Mouse (Mus musculus): ENCODE results near the gene Prdm2.

Prdm2 gene

GRCm38 (mm10) chr4:143183141-143183540 is 29.7 kb downstream of the Prdm2 start:
- Histone ChIP-seq H3K4me1 (replicated peaks; ENCODE audit: low read depth, low read length) (peaks cover 23% of the 10 kb centered on the region), H3K4me3 (replicated peaks; ENCODE audit: low read length) (no peak overlapping the region), H3K9me3 (ENCODE audit: low read length) (no peaks in the 10 kb centered on the region), H3K36me3 (ENCODE audit: insufficient read depth, low read length) (peaks cover 19% of the 10 kb centered on the region), H3K27me3 (ENCODE audit: insufficient read depth, low read length) (no peaks in the 10 kb centered on the region)
- no peak for TF ChIP-seq NANOG (IDR thresholded peaks at IDR 0.05; ENCODE audit: borderline replicate concordance, low read length)
- TF ChIP-seq POU5F1 (IDR thresholded peaks at IDR 0.05; ENCODE audit: borderline replicate concordance, low read length) = no peak
- TF ChIP-seq CTCF (conservative IDR thresholded peaks at IDR 0.05; ENCODE audit: low read length) = no peak

- no peaks in the 10 kb centered on the region for H3K9me3 ChIP-seq (ENCODE audit: low read length)
- H3K27me3 ChIP-seq (ENCODE audit: insufficient read depth, low read length) = no peaks in the 10 kb centered on the region
- TF ChIP-seq CTCF (conservative IDR thresholded peaks at IDR 0.05; ENCODE audit: low read length) (no peak), NANOG (IDR thresholded peaks at IDR 0.05; ENCODE audit: borderline replicate concordance, low read length) (no peak), POU5F1 (IDR thresholded peaks at IDR 0.05; ENCODE audit: borderline replicate concordance, low read length) (no peak)
- H3K4me3 ChIP-seq (replicated peaks; ENCODE audit: low read length) = no peak overlapping the region
- H3K4me1 ChIP-seq (replicated peaks; ENCODE audit: low read depth, low read length) = peaks cover 16% of the 10 kb centered on the region
- 0 out of 2 replicates have a peak, but pooled peaks cover 11% of the 10 kb centered on the region for H3K36me3 ChIP-seq (ENCODE audit: insufficient read depth, low read length)
Measured at GRCm38 (mm10) chr4:143180731-143181130, 32.1 kb downstream of the Prdm2 start.

GRCm38 (mm10) chr4:143171600-143172290 is 41.0 kb downstream of the Prdm2 start:
- TF ChIP-seq CTCF (conservative IDR thresholded peaks at IDR 0.05; ENCODE audit: low read length) (no peak), POU5F1 (IDR thresholded peaks at IDR 0.05; ENCODE audit: borderline replicate concordance, low read length) (no peak), NANOG (IDR thresholded peaks at IDR 0.05; ENCODE audit: borderline replicate concordance, low read length) (no peak)
- H3K4me3 ChIP-seq (replicated peaks; ENCODE audit: low read length) = no peak overlapping the region
- H3K27me3 ChIP-seq (ENCODE audit: insufficient read depth, low read length) = no peaks in the 10 kb centered on the region
- no peaks in the 10 kb centered on the region for H3K4me1 ChIP-seq (replicated peaks; ENCODE audit: low read depth, low read length)
- no peaks in the 10 kb centered on the region for H3K9me3 ChIP-seq (ENCODE audit: low read length)
- peaks cover 23% of the 10 kb centered on the region for H3K36me3 ChIP-seq (ENCODE audit: insufficient read depth, low read length)

- peaks cover 23% of the 10 kb centered on the region for H3K36me3 ChIP-seq (ENCODE audit: insufficient read depth, low read length)
- H3K4me1 ChIP-seq (replicated peaks; ENCODE audit: low read depth, low read length) = peaks cover 3% of the 10 kb centered on the region; the same call in 1 of the 2 replicates
- H3K4me3 ChIP-seq (replicated peaks; ENCODE audit: low read length) = no peak overlapping the region
- TF ChIP-seq NANOG (IDR thresholded peaks at IDR 0.05; ENCODE audit: borderline replicate concordance, low read length) = no peak
- TF ChIP-seq CTCF (conservative IDR thresholded peaks at IDR 0.05; ENCODE audit: low read length) = no peak
- TF ChIP-seq POU5F1 (IDR thresholded peaks at IDR 0.05; ENCODE audit: borderline replicate concordance, low read length) = no peak
- H3K27me3 ChIP-seq (ENCODE audit: insufficient read depth, low read length) = no peaks in the 10 kb centered on the region
- no peaks in the 10 kb centered on the region for H3K9me3 ChIP-seq (ENCODE audit: low read length)
Measured at GRCm38 (mm10) chr4:143170290-143170689, 42.5 kb downstream of the Prdm2 start.

- Histone ChIP-seq H3K9me3 (ENCODE audit: low read length) (no peaks in the 10 kb centered on the region), H3K27me3 (ENCODE audit: insufficient read depth, low read length) (no peaks in the 10 kb centered on the region), H3K4me1 (replicated peaks; ENCODE audit: low read depth, low read length) (peaks cover 3% of the 10 kb centered on the region; the same call in 1 of the 2 replicates), H3K4me3 (replicated peaks; ENCODE audit: low read length) (no peak overlapping the region), H3K36me3 (ENCODE audit: insufficient read depth, low read length) (peaks cover 26% of the 10 kb centered on the region)
- TF ChIP-seq NANOG (IDR thresholded peaks at IDR 0.05; ENCODE audit: borderline replicate concordance, low read length) = no peak
- TF ChIP-seq POU5F1 (IDR thresholded peaks at IDR 0.05; ENCODE audit: borderline replicate concordance, low read length) = no peak
- no peak for TF ChIP-seq CTCF (conservative IDR thresholded peaks at IDR 0.05; ENCODE audit: low read length)
Measured at GRCm38 (mm10) chr4:143168093-143168492, 44.7 kb downstream of the Prdm2 start.

GRCm38 (mm10) chr4:143161619-143162479 is 50.9 kb downstream of the Prdm2 start:
- peaks cover 25% of the 10 kb centered on the region for H3K36me3 ChIP-seq (ENCODE audit: insufficient read depth, low read length)
- TF ChIP-seq POU5F1 (IDR thresholded peaks at IDR 0.05; ENCODE audit: borderline replicate concordance, low read length) (no peak), CTCF (conservative IDR thresholded peaks at IDR 0.05; ENCODE audit: low read length) (no peak), NANOG (IDR thresholded peaks at IDR 0.05; ENCODE audit: borderline replicate concordance, low read length) (no peak)
- H3K9me3 ChIP-seq (ENCODE audit: low read length) = no peaks in the 10 kb centered on the region
- H3K4me3 ChIP-seq (replicated peaks; ENCODE audit: low read length) = peak overlapping the region; percentile 92
- H3K27me3 ChIP-seq (ENCODE audit: insufficient read depth, low read length) = no peaks in the 10 kb centered on the region
- peaks cover 42% of the 10 kb centered on the region for H3K4me1 ChIP-seq (replicated peaks; ENCODE audit: low read depth, low read length)

GRCm38 (mm10) chr4:143160826-143161225 is 52.0 kb downstream of the Prdm2 start:
- Histone ChIP-seq H3K9me3 (ENCODE audit: low read length) (no peaks in the 10 kb centered on the region), H3K4me1 (replicated peaks; ENCODE audit: low read depth, low read length) (peaks cover 45% of the 10 kb centered on the region), H3K27me3 (ENCODE audit: insufficient read depth, low read length) (no peaks in the 10 kb centered on the region), H3K4me3 (replicated peaks; ENCODE audit: low read length) (peak overlapping the region; percentile 92), H3K36me3 (ENCODE audit: insufficient read depth, low read length) (peaks cover 29% of the 10 kb centered on the region)
- TF ChIP-seq NANOG (IDR thresholded peaks at IDR 0.05; ENCODE audit: borderline replicate concordance, low read length) (no peak), POU5F1 (IDR thresholded peaks at IDR 0.05; ENCODE audit: borderline replicate concordance, low read length) (no peak), CTCF (conservative IDR thresholded peaks at IDR 0.05; ENCODE audit: low read length) (no peak)

- Histone ChIP-seq H3K4me1 (replicated peaks; ENCODE audit: low read depth, low read length) (peaks cover 47% of the 10 kb centered on the region), H3K4me3 (replicated peaks; ENCODE audit: low read length) (no peak overlapping the region), H3K36me3 (ENCODE audit: insufficient read depth, low read length) (peaks cover 25% of the 10 kb centered on the region), H3K27me3 (ENCODE audit: insufficient read depth, low read length) (no peaks in the 10 kb centered on the region), H3K9me3 (ENCODE audit: low read length) (no peaks in the 10 kb centered on the region)
- TF ChIP-seq CTCF (conservative IDR thresholded peaks at IDR 0.05; ENCODE audit: low read length) = no peak
- no peak for TF ChIP-seq NANOG (IDR thresholded peaks at IDR 0.05; ENCODE audit: borderline replicate concordance, low read length)
- no peak for TF ChIP-seq POU5F1 (IDR thresholded peaks at IDR 0.05; ENCODE audit: borderline replicate concordance, low read length)
Measured at GRCm38 (mm10) chr4:143159336-143159735, 53.5 kb downstream of the Prdm2 start.
